ENCODE assay signal across 8 mouse cellular contexts in genomic region chr7:27360749-27361148, GRCm38 (mm10). TPM values are rescaled to one million over a fixed set of nuclear protein-coding genes. Genes with fewer than 3 reads are reported as not detected.
A peak's percentile ranks its signal among the peaks of the same experiment; 100 is the strongest.
DNase-seq lines count a peak whose midpoint lies in the region; ATAC-seq lines count a peak whose summit lies in the region.

No protein-coding gene starts in this region.

- WGBS in lung, embryonic 15.5 days: 48% methylated on average over 6 of the region's 6 CpGs
- 52% methylated on average over 6 of the region's 6 CpGs for WGBS in forebrain, embryonic 11.5 days
- WGBS in limb, embryonic 10.5 days: 51% methylated on average over 6 of the region's 6 CpGs
- WGBS in neural tube, embryonic 12.5 days: 55% methylated on average over 6 of the region's 6 CpGs

- peak overlapping the region; percentile 83 for H3K4me2 ChIP-seq in lung, embryonic 15.5 days
- peak overlapping the region; percentile 35; the same call in 1 of the 2 replicates for H3K4me2 ChIP-seq in forebrain, embryonic 11.5 days (ENCODE audit: low read depth, low read length, severe bottlenecking)
- H3K4me2 ChIP-seq in neural tube, embryonic 12.5 days (replicated peaks): peak overlapping the region; percentile 75

- H3K27me3 ChIP-seq in lung, embryonic 15.5 days: peaks cover 35% of the 10 kb centered on the region
- H3K27me3 ChIP-seq in forebrain, embryonic 11.5 days (ENCODE audit: control insufficient read depth, insufficient read depth, low read length): peaks cover 49% of the 10 kb centered on the region
- peaks cover 71% of the 10 kb centered on the region for H3K27me3 ChIP-seq in limb, embryonic 10.5 days (ENCODE audit: low read depth, poor library complexity, severe bottlenecking)
- peaks cover 56% of the 10 kb centered on the region for H3K27me3 ChIP-seq in neural tube, embryonic 12.5 days (replicated peaks)

- no peaks in the 10 kb centered on the region for H3K36me3 ChIP-seq in lung, embryonic 15.5 days
- no peaks in the 10 kb centered on the region for H3K36me3 ChIP-seq in forebrain, embryonic 11.5 days (ENCODE audit: control insufficient read depth, insufficient read depth, low read length)
- H3K36me3 ChIP-seq in limb, embryonic 10.5 days: no peaks in the 10 kb centered on the region
- H3K36me3 ChIP-seq in neural tube, embryonic 12.5 days: no peaks in the 10 kb centered on the region

- H3K4me3 ChIP-seq in lung, embryonic 15.5 days: peak overlapping the region; percentile 45; the same call in 1 of the 2 replicates
- peak overlapping the region; percentile 41; the same call in 1 of the 2 replicates for H3K4me3 ChIP-seq in forebrain, embryonic 11.5 days (ENCODE audit: low read depth, low read length)
- peak overlapping the region; percentile 63 for H3K4me3 ChIP-seq in limb, embryonic 10.5 days
- no peak overlapping the region for H3K4me3 ChIP-seq in neural tube, embryonic 12.5 days

- DNase-seq in lung, postnatal 4 days: no peak
- no peak for DNase-seq in forebrain, embryonic 11.5 days (ENCODE audit: low spot score)
- no peak for DNase-seq in limb, embryonic 10.5 days (ENCODE audit: low spot score)
- DNase-seq in frontal cortex, adult 2 months (ENCODE audit: extremely low spot score in 1 of 2, low spot score in 1 of 2): no peak
- no peak for DNase-seq in kidney, adult 9 months

- H3K9ac ChIP-seq in lung, embryonic 15.5 days: no peak overlapping the region
- no peak overlapping the region for H3K9ac ChIP-seq in forebrain, embryonic 11.5 days (ENCODE audit: low read length)
- H3K9ac ChIP-seq in neural tube, embryonic 12.5 days: no peak overlapping the region

- peaks cover 23% of the 10 kb centered on the region for H3K4me1 ChIP-seq in lung, embryonic 15.5 days
- H3K4me1 ChIP-seq in forebrain, embryonic 11.5 days (replicated peaks; ENCODE audit: control insufficient read depth, insufficient read depth, low read length): peaks cover 6% of the 10 kb centered on the region; the same call in 1 of the 2 replicates
- H3K4me1 ChIP-seq in limb, embryonic 10.5 days: peaks cover 34% of the 10 kb centered on the region
- H3K4me1 ChIP-seq in neural tube, embryonic 12.5 days: 0 out of 2 replicates have a peak, but pooled peaks cover 9% of the 10 kb centered on the region

- ATAC-seq in lung, embryonic 15.5 days (ENCODE audit: borderline replicate concordance, extremely low read depth, low FRiP score, low TSS enrichment): no peak
- ATAC-seq in forebrain, embryonic 11.5 days (replicated peaks; ENCODE audit: low FRiP score): no peak
- peak; percentile 1; the same call in 1 of the 2 replicates for ATAC-seq in neural tube, embryonic 12.5 days (ENCODE audit: low FRiP score, low read depth)
- no peak for ATAC-seq in activated CD4-positive, CD25-positive, alpha-beta regulatory T cell, adult 4 months

- no peaks in the 10 kb centered on the region for H3K9me3 ChIP-seq in lung, embryonic 15.5 days
- no peaks in the 10 kb centered on the region for H3K9me3 ChIP-seq in forebrain, embryonic 11.5 days (ENCODE audit: control insufficient read depth, low read length)
- H3K9me3 ChIP-seq in limb, embryonic 10.5 days (replicated peaks): no peaks in the 10 kb centered on the region
- no peaks in the 10 kb centered on the region for H3K9me3 ChIP-seq in neural tube, embryonic 12.5 days

- H3K27ac ChIP-seq in lung, embryonic 15.5 days: no peak overlapping the region
- no peak overlapping the region for H3K27ac ChIP-seq in forebrain, embryonic 11.5 days (ENCODE audit: low read depth, low read length)
- peak overlapping the region; percentile 58; the same call in 1 of the 2 replicates for H3K27ac ChIP-seq in limb, embryonic 10.5 days
- no peak overlapping the region for H3K27ac ChIP-seq in neural tube, embryonic 12.5 days

RNA-seq across cellular contexts. Expression of gene Gm20479, which starts 3.5 kb away (rescaled TPM):
- 0.79 and 1.3 TPM in 2 replicates for polyA plus RNA-seq in lung, embryonic 15.5 days (2015; fragmentation: Nextera tagmentation; extraction: Ambion mirVana)
- polyA plus RNA-seq in forebrain, embryonic 11.5 days (2014; fragmentation: Nextera tagmentation; extraction: Ambion mirVana): not detected in 2 replicates
- polyA plus RNA-seq in limb, embryonic 10.5 days (2016; fragmentation: Nextera tagmentation; extraction: Ambion mirVana): not detected in 2 replicates
- 0.40 TPM in 1 of 2 replicates, not detected in the other for polyA plus RNA-seq in neural tube, embryonic 12.5 days (2016; fragmentation: Nextera tagmentation; extraction: Ambion mirVana)
- 1 to 10 TPM; 1.4 to 3.3 TPM for polyA plus RNA-seq in activated CD4-positive, CD25-positive, alpha-beta regulatory T cell, adult 4 months (2017; shearing (Covaris generic))
- polyA plus RNA-seq in frontal cortex, adult 2 months (2012; rRNA removed): 0.25 TPM in 1 of 2 replicates, not detected in the other

RNA-seq across cellular contexts. Expression of gene Shkbp1, which starts 4.9 kb away (rescaled TPM):
- 48.3 and 51.4 TPM in 2 replicates for polyA plus RNA-seq in lung, embryonic 15.5 days (2015; fragmentation: Nextera tagmentation; extraction: Ambion mirVana)
- polyA plus RNA-seq in forebrain, embryonic 11.5 days (2014; fragmentation: Nextera tagmentation; extraction: Ambion mirVana): 64.3 and 67.6 TPM in 2 replicates
- polyA plus RNA-seq in limb, embryonic 10.5 days (2016; fragmentation: Nextera tagmentation; extraction: Ambion mirVana): 46.1 and 61.2 TPM in 2 replicates
- polyA plus RNA-seq in neural tube, embryonic 12.5 days (2016; fragmentation: Nextera tagmentation; extraction: Ambion mirVana): 68.6 and 68.9 TPM in 2 replicates
- 10 to 100 TPM; 48.9 to 66.0 TPM for polyA plus RNA-seq in activated CD4-positive, CD25-positive, alpha-beta regulatory T cell, adult 4 months (2017; shearing (Covaris generic))
- polyA plus RNA-seq in frontal cortex, adult 2 months (2012; rRNA removed): 58.4 and 62.8 TPM in 2 replicates

RNA-seq across cellular contexts. Expression of gene Ltbp4, which starts 23.3 kb away (rescaled TPM):
- polyA plus RNA-seq in lung, embryonic 15.5 days (2015; fragmentation: Nextera tagmentation; extraction: Ambion mirVana): 96.2 and 102 TPM in 2 replicates
- polyA plus RNA-seq in forebrain, embryonic 11.5 days (2014; fragmentation: Nextera tagmentation; extraction: Ambion mirVana): 11.9 and 13.0 TPM in 2 replicates
- polyA plus RNA-seq in limb, embryonic 10.5 days (2016; fragmentation: Nextera tagmentation; extraction: Ambion mirVana): 6.7 and 10.6 TPM in 2 replicates
- 6.1 and 9.9 TPM in 2 replicates for polyA plus RNA-seq in neural tube, embryonic 12.5 days (2016; fragmentation: Nextera tagmentation; extraction: Ambion mirVana)
- polyA plus RNA-seq in activated CD4-positive, CD25-positive, alpha-beta regulatory T cell, adult 4 months (2017; shearing (Covaris generic)): 1 to 10 TPM in 1 of 2 experiments, under 1 TPM in 1; 0.94 to 1.3 TPM
- polyA plus RNA-seq in frontal cortex, adult 2 months (2012; rRNA removed): 68.8 and 69.8 TPM in 2 replicates
